Mouse (Mus musculus) CH12.LX (cell line): ENCODE results near the gene Plekhg2. TPM values are rescaled to one million over a fixed set of nuclear protein-coding genes. Genes with fewer than 3 reads are reported as not detected.
A peak's percentile ranks its signal among the peaks of the same experiment; 100 is the strongest.

ENCODE experiments used
- DNase-seq: peaks from one replicate; pipeline ENCODE4 v3.0.0-alpha.2; 2013; ENCODE audit errors: extremely low read depth
- H3K27ac ChIP-seq: 2 replicates; pipeline ENCODE4 v1.5.1; 2012; ENCODE audit warnings: low read depth, mild to moderate bottlenecking, control low read depth, moderate library complexity; ENCODE audit not compliant: insufficient read depth
- H3K27me3 ChIP-seq: replicated peaks from 2 replicates; pipeline ENCODE3; 2012; ENCODE audit warnings: inconsistent platforms
- H3K36me3 ChIP-seq, 2 experiments: replicated peaks in 1 of 2; 2 replicates each; pipeline versions ENCODE3 to v1.6.1; 2012; ENCODE audit warnings: inconsistent platforms in 1 of 2, low read length in 1 of 2, mild to moderate bottlenecking in 1 of 2, mixed read lengths in 1 of 2, moderate library complexity in 1 of 2; ENCODE audit not compliant: control insufficient read depth in 1 of 2, insufficient read depth in 1 of 2
- H3K4me1 ChIP-seq, 2 experiments: 2 replicates each; pipeline ENCODE4 v1.6.1; 2012; ENCODE audit warnings: inconsistent platforms in 1 of 2, moderate library complexity in 1 of 2; ENCODE audit not compliant: insufficient read depth in 2 of 2, control insufficient read depth in 1 of 2
- H3K4me2 ChIP-seq: 2 replicates; pipeline ENCODE4 v1.6.1; 2012; ENCODE audit warnings: low read depth, mild to moderate bottlenecking, control low read depth; ENCODE audit not compliant: poor library complexity, insufficient read depth, severe bottlenecking
- H3K4me3 ChIP-seq, 3 experiments: fragments of 150-350 bp in 1 of 3; sonication (generic) in 1 of 3; replicated peaks in 1 of 3; 2 replicates each; pipeline versions ENCODE3 to v1.5.1; 2011 to 2012; ENCODE audit warnings: low read depth in 2 of 3, low read length in 2 of 3, mild to moderate bottlenecking in 2 of 3, moderate library complexity in 2 of 3, control low read depth in 1 of 3, improper control_type of control experiment in 1 of 3, inconsistent platforms in 1 of 3, mixed read lengths in 1 of 3; ENCODE audit not compliant: poor library complexity in 1 of 3
- H3K79me2 ChIP-seq: replicated peaks from 2 replicates; pipeline ENCODE4 v1.6.1; 2012; ENCODE audit warnings: mild to moderate bottlenecking, moderate library complexity; ENCODE audit not compliant: control insufficient read depth, poor library complexity, insufficient read depth, severe bottlenecking; ENCODE audit errors: extremely low read depth
- H3K9ac ChIP-seq: 2 replicates; pipeline ENCODE4 v1.6.1; 2012; ENCODE audit warnings: low read depth, mild to moderate bottlenecking, control low read depth, moderate library complexity; ENCODE audit not compliant: insufficient read depth
- H3K9me3 ChIP-seq: replicated peaks from 2 replicates; pipeline ENCODE3; 2012; ENCODE audit warnings: low read length, inconsistent platforms, mixed read lengths
- BHLHE40 ChIP-seq: IDR thresholded peaks from 2 replicates; pipeline ENCODE4 v1.6.1; 2011; ENCODE audit warnings: mild to moderate bottlenecking, low read depth, low read length, improper control_type of control experiment
- CHD1 ChIP-seq: IDR thresholded peaks from 2 replicates; pipeline ENCODE4 v1.6.1; 2012; ENCODE audit warnings: low read depth, low read length, improper control_type of control experiment, inconsistent platforms
- CHD2 ChIP-seq: IDR thresholded peaks from 2 replicates; pipeline ENCODE4 v1.6.1; 2011; ENCODE audit warnings: low read length, improper control_type of control experiment
- CTCF ChIP-seq, 2 experiments: IDR thresholded peaks in 1 of 2; conservative IDR thresholded peaks in 1 of 2; 2 replicates each; pipeline ENCODE4 v1.5.1; 2011 to 2012; ENCODE audit warnings: low read depth in 2 of 2, low read length in 2 of 2, improper control_type of control experiment in 1 of 2, inconsistent platforms in 1 of 2, mild to moderate bottlenecking in 1 of 2, moderate library complexity in 1 of 2
- ELF1 ChIP-seq: IDR thresholded peaks from 2 replicates; pipeline ENCODE4 v1.6.1; 2014; ENCODE audit warnings: low read depth, mild to moderate bottlenecking, inconsistent platforms, low read length, improper control_type of control experiment
- ETS1 ChIP-seq: conservative IDR thresholded peaks from 2 replicates; pipeline ENCODE4 v1.6.1; 2012; ENCODE audit warnings: low read depth, mild to moderate bottlenecking, inconsistent platforms, low read length, improper control_type of control experiment, moderate library complexity
- GABPA ChIP-seq: IDR thresholded peaks from 2 replicates; pipeline ENCODE4 v1.6.1; 2012; ENCODE audit warnings: low read depth, low read length, improper control_type of control experiment, inconsistent platforms; ENCODE audit not compliant: insufficient replicate concordance
- HCFC1 ChIP-seq: IDR thresholded peaks from 2 replicates; pipeline ENCODE4 v1.6.1; 2012; ENCODE audit warnings: low read depth, mild to moderate bottlenecking, inconsistent platforms, low read length, improper control_type of control experiment
- IRF4 ChIP-seq: IDR thresholded peaks from 2 replicates; pipeline ENCODE4 v1.6.1; 2014; ENCODE audit warnings: low read depth, mild to moderate bottlenecking, inconsistent platforms, low read length, improper control_type of control experiment
- JUND ChIP-seq: conservative IDR thresholded peaks from 2 replicates; pipeline ENCODE4 v1.6.1; 2011; ENCODE audit warnings: low read depth, low read length, improper control_type of control experiment
- KAT2A ChIP-seq: IDR thresholded peaks from 2 replicates; pipeline ENCODE4 v1.6.1; 2012; ENCODE audit warnings: low read length, improper control_type of control experiment, inconsistent platforms; ENCODE audit not compliant: insufficient replicate concordance
- MAFK ChIP-seq: IDR thresholded peaks from 2 replicates; pipeline ENCODE4 v1.6.1; 2011; ENCODE audit warnings: low read length, improper control_type of control experiment; ENCODE audit not compliant: insufficient replicate concordance
- MAX ChIP-seq: IDR thresholded peaks from 2 replicates; pipeline ENCODE4 v1.6.1; 2011; ENCODE audit warnings: low read length, improper control_type of control experiment
- MAZ ChIP-seq: IDR thresholded peaks from 2 replicates; pipeline ENCODE4 v1.6.1; 2012; ENCODE audit warnings: low read depth, mild to moderate bottlenecking, inconsistent platforms, low read length, improper control_type of control experiment, moderate library complexity
- MEF2A ChIP-seq: IDR thresholded peaks from 2 replicates; pipeline ENCODE4 v1.6.1; 2014; ENCODE audit warnings: low read depth, mild to moderate bottlenecking, inconsistent platforms, low read length, improper control_type of control experiment, borderline replicate concordance
- MXI1 ChIP-seq: IDR thresholded peaks from 2 replicates; pipeline ENCODE4 v1.6.1; 2011; ENCODE audit warnings: mild to moderate bottlenecking, low read depth, low read length, improper control_type of control experiment
- MYC ChIP-seq: IDR thresholded peaks from 2 replicates; pipeline ENCODE4 v1.6.1; 2011; ENCODE audit warnings: low read depth, mild to moderate bottlenecking, improper control_type of control experiment, low read length
- NELFE ChIP-seq: IDR thresholded peaks from 2 replicates; pipeline ENCODE4 v1.6.1; 2011; ENCODE audit warnings: low read depth, low read length, improper control_type of control experiment
- NRF1 ChIP-seq: IDR thresholded peaks from 2 replicates; pipeline ENCODE4 v1.6.1; 2014; ENCODE audit warnings: low read depth, mild to moderate bottlenecking, inconsistent platforms, low read length, improper control_type of control experiment, moderate library complexity
- PAX5 ChIP-seq: IDR thresholded peaks from 2 replicates; pipeline ENCODE4 v1.6.1; 2012; ENCODE audit warnings: low read length, inconsistent platforms, mixed read lengths
- POLR2A ChIP-seq: IDR thresholded peaks from 2 replicates; pipeline ENCODE4 v1.6.1; 2011; ENCODE audit warnings: low read depth, mild to moderate bottlenecking, improper control_type of control experiment, low read length
- POLR2AphosphoS2 ChIP-seq: IDR thresholded peaks from 2 replicates; pipeline ENCODE4 v1.6.1; 2011; ENCODE audit warnings: low read depth, low read length, improper control_type of control experiment
- RAD21 ChIP-seq: IDR thresholded peaks from 2 replicates; pipeline ENCODE4 v1.6.1; 2011; ENCODE audit warnings: low read depth, mild to moderate bottlenecking, low read length, improper control_type of control experiment, moderate library complexity
- RCOR1 ChIP-seq: conservative IDR thresholded peaks from 2 replicates; pipeline ENCODE4 v1.6.1; 2012; ENCODE audit warnings: low read depth, mild to moderate bottlenecking, inconsistent platforms, low read length, improper control_type of control experiment
- SIN3A ChIP-seq: IDR thresholded peaks from 2 replicates; pipeline ENCODE4 v1.6.1; 2012; ENCODE audit warnings: low read length, improper control_type of control experiment, inconsistent platforms
- SMC3 ChIP-seq: IDR thresholded peaks from 2 replicates; pipeline ENCODE4 v1.6.1; 2011; ENCODE audit warnings: low read depth, low read length, improper control_type of control experiment
- TBP ChIP-seq: conservative IDR thresholded peaks from 2 replicates; pipeline ENCODE4 v1.6.1; 2011; ENCODE audit warnings: low read depth, low read length, improper control_type of control experiment
- TCF12 ChIP-seq: IDR thresholded peaks from 2 replicates; pipeline ENCODE4 v1.6.1; 2014; ENCODE audit warnings: low read depth, mild to moderate bottlenecking, inconsistent platforms, low read length, improper control_type of control experiment
- UBTF ChIP-seq: IDR thresholded peaks from 2 replicates; pipeline ENCODE4 v1.6.1; 2012; ENCODE audit warnings: low read depth, mild to moderate bottlenecking, inconsistent platforms, low read length, improper control_type of control experiment, moderate library complexity
- USF1 ChIP-seq: IDR thresholded peaks from 2 replicates; pipeline ENCODE4 v1.6.1; 2014; ENCODE audit warnings: low read depth, mild to moderate bottlenecking, inconsistent platforms, low read length, improper control_type of control experiment
- ZKSCAN1 ChIP-seq: IDR thresholded peaks from 2 replicates; pipeline ENCODE4 v1.6.1; 2012; ENCODE audit warnings: low read depth, inconsistent platforms, low read length, improper control_type of control experiment, borderline replicate concordance
- ZMIZ1 ChIP-seq: IDR thresholded peaks from 2 replicates; pipeline ENCODE4 v1.6.1; 2012; ENCODE audit warnings: low read depth, mild to moderate bottlenecking, inconsistent platforms, low read length, improper control_type of control experiment
- dilution Hi-C: fragments of 300-500 bp; cut with MboI; formaldehyde crosslinking; loops from 2 replicates; pipeline ENCODE4 v1.14.3; 2020; ENCODE audit warnings: low sequenced_read_pairs; ENCODE audit not compliant: extremely low pct_unique_long_range_greater_than_20kb, extremely low pct_ligation_motif_present
- in situ Hi-C: fragments of 300-500 bp; cut with MboI; formaldehyde crosslinking; loops from 3 replicates; pipeline ENCODE4 v1.14.3; 2019; ENCODE audit warnings: low sequenced_read_pairs, low pct_ligation_motif_present, low pct_unique_long_range_greater_than_20kb, mixed read lengths
- polyA plus RNA-seq: library from polyadenylated mRNA; unstranded; fragments of >175 nt; gene quantifications from 2 replicates; pipeline ENCODE4 v1.2.1, GENCODE M21; 2012; ENCODE audit warnings: low read depth; ENCODE audit not compliant: insufficient read length
- total RNA-seq, 2 experiments: library from RNA; depleted of rRNA; stranded (reverse); fragments of 300-350 nt in 1 of 2; fragments of >200 nt in 1 of 2; gene quantifications; 2 replicates each; pipeline ENCODE4 v1.2.3; 2012 to 2014

Plekhg2 gene
- total and polyA plus RNA-seq, 3 experiments: 0.39 to 5.5 (median 4.7) TPM

- TF ChIP-seq CHD2 (peak; percentile 100), MXI1 (peak; percentile 70), ETS1 (no peak; the same call in 1 of the 2 replicates), MEF2A (peak; percentile 40; the same call in 1 of the 2 replicates), MYC (peak; percentile 34; the same call in 1 of the 2 replicates), POLR2A (peak; percentile 97), GABPA (no peak; the same call in 1 of the 2 replicates), JUND (no peak), TCF12 (peak; percentile 78), ELF1 (peak; percentile 67), MAZ (no peak), SIN3A (no peak; the same call in 1 of the 2 replicates), NRF1 (peak; percentile 86), MAFK (no peak), TBP (peak; percentile 72; the same call in 1 of the 2 replicates), NELFE (peak; percentile 98), PAX5 (no peak), CTCF (conservative IDR thresholded peaks at IDR 0.05 in 1 of 2, IDR thresholded peaks at IDR 0.05 in 1 of 2; ENCODE audit: low read depth in 2 of 2, low read length in 2 of 2) (no peak), MAX (0 out of 2 replicates have a peak, but pooled peaks have one; percentile 36), HCFC1 (peak; percentile 91), CHD1 (no peak), IRF4 (peak; percentile 56; the same call in 1 of the 2 replicates), RCOR1 (no peak), ZKSCAN1 (no peak), KAT2A (peak; percentile 78; the same call in 1 of the 2 replicates), UBTF (peak; percentile 47; the same call in 1 of the 2 replicates), USF1 (no peak), ZMIZ1 (peak; percentile 93), RAD21 (no peak), POLR2AphosphoS2 (peak; percentile 92; the same call in 1 of the 2 replicates), SMC3 (no peak), BHLHE40 (no peak)
- H3K27ac ChIP-seq: peak within 1 kb of the TSS; percentile 87
- H3K27me3 ChIP-seq: no peaks in the 10 kb centered on the region
- no peaks in the 10 kb centered on the region for H3K9me3 ChIP-seq
- H3K4me2 ChIP-seq: peak within 1 kb of the TSS; percentile 95
- H3K9ac ChIP-seq: peak within 1 kb of the TSS; percentile 98
- dilution Hi-C loops (no loop called here), in situ Hi-C loops (no loop called here)
- peak; percentile 99 for DNase-seq
- H3K4me3 ChIP-seq: peak within 1 kb of the TSS; percentile 81 to 99 (median 93)
- peaks cover 48% of the 10 kb centered on the region for H3K79me2 ChIP-seq
- H3K4me1 ChIP-seq: peaks cover 9 to 23% of the 10 kb centered on the region in 2 experiments
- peaks cover 17 to 29% of the 10 kb centered on the region in 2 experiments for H3K36me3 ChIP-seq
These were observed 34.0 kb downstream of the Plekhg2 start, which contains the start of gene Supt5 for GRCm38 (mm10) chr7:28338108-28338998. Supt5 (minus strand) TSS chr7:28338746.
